Mouse (Mus musculus): ENCODE results near the gene Ube2n. TPM values are rescaled to one million over a fixed set of nuclear protein-coding genes. Genes with fewer than 3 reads are reported as not detected.
A peak's percentile ranks its signal among the peaks of the same experiment; 100 is the strongest.

The Ube2n gene
- polyA plus RNA-seq, 1 experiment from 2014 or later = 277 TPM

GRCm38 (mm10) chr10:95532916-95533315, 18.0 kb downstream of the Ube2n start:
- H3K9ac ChIP-seq (ENCODE audit: low read depth, low read length) = no peak overlapping the region
- DNase-seq (ENCODE audit: low spot score) = no peak
- H3K27ac ChIP-seq = 0 out of 2 replicates have a peak overlapping the region, but pooled peaks have one; percentile 54
- WGBS = 86% methylated on average over 5 of the region's 5 CpGs
- H3K4me3 ChIP-seq (replicated peaks; ENCODE audit: low read depth, low read length) = no peak overlapping the region
- TF ChIP-seq CTCF (IDR thresholded peaks at IDR 0.05; ENCODE audit: low read depth) = no peak
- ATAC-seq (replicated peaks; ENCODE audit: low FRiP score, low read depth) = no peak
- H3K4me2 ChIP-seq (ENCODE audit: low read length) = no peak overlapping the region
- no peaks in the 10 kb centered on the region for H3K27me3 ChIP-seq (ENCODE audit: insufficient read depth, low read length)
- H3K9me3 ChIP-seq (replicated peaks; ENCODE audit: low read length) = no peaks in the 10 kb centered on the region
- H3K4me1 ChIP-seq (replicated peaks; ENCODE audit: insufficient read depth, low read length) = peaks cover 7% of the 10 kb centered on the region; the same call in 1 of the 2 replicates
- no peaks in the 10 kb centered on the region for H3K36me3 ChIP-seq (ENCODE audit: insufficient read depth, low read length)

- H3K9ac ChIP-seq (ENCODE audit: low read depth, low read length) = no peak overlapping the region
- no peak overlapping the region for H3K4me2 ChIP-seq (ENCODE audit: low read length)
- no peak overlapping the region for H3K4me3 ChIP-seq (replicated peaks; ENCODE audit: low read depth, low read length)
- no peak for TF ChIP-seq CTCF (IDR thresholded peaks at IDR 0.05; ENCODE audit: low read depth)
- no peaks in the 10 kb centered on the region for H3K36me3 ChIP-seq (ENCODE audit: insufficient read depth, low read length)
- 78% methylated on average over 7 of the region's 7 CpGs for WGBS
- H3K4me1 ChIP-seq (replicated peaks; ENCODE audit: insufficient read depth, low read length) = peaks cover 7% of the 10 kb centered on the region; the same call in 1 of the 2 replicates
- H3K9me3 ChIP-seq (replicated peaks; ENCODE audit: low read length) = no peaks in the 10 kb centered on the region
- no peak for ATAC-seq (replicated peaks; ENCODE audit: low FRiP score, low read depth)
- peak overlapping the region; percentile 54; the same call in 1 of the 2 replicates for H3K27ac ChIP-seq
- H3K27me3 ChIP-seq (ENCODE audit: insufficient read depth, low read length) = no peaks in the 10 kb centered on the region
- DNase-seq (ENCODE audit: low spot score) = no peak
These were observed 18.4 kb downstream of the Ube2n start for GRCm38 (mm10) chr10:95533382-95533781.

DNA sequence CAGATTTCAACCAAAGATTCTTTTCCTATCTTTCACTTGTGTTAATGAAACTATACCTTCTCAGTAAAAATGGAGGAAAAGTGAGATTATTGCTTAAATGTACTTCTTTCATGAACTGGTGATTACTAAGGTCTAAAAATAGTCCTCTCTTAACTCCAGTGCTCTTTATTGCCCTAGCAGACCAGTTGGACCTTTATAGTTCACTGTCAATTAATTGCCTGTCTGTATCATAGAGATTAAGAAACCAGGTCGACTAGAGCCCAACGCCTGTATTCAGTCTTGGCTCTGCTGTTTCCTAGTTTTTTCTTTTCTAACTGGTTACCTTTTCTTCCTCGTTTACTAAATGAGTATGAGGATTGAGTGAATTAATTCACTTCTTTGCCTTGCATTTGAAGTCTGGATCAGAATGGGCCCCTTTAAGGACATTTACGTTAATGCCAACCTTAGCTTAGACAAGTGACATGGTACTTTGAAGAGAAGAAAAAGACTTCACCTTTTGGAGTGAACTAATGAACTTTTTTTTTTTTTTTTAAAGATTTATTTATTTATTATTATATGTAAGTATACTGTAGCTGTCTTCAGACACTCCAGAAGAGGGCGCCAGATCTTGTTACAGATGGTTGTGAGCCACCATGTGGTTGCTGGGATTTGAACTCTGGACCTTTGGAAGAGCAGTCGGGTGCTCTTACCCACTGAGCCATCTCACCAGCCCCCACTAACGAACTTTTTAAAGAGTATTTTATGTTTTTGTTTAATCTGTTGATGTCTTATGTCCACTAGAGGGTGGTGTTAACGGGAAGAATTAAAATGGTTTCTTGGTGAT, 20.7 kb downstream of the Ube2n start:
- WGBS = 92% methylated on average over 8 of the region's 8 CpGs
- DNase-seq (ENCODE audit: low spot score) (no peak), ATAC-seq (replicated peaks; ENCODE audit: low FRiP score, low read depth) (no peak)
- Histone ChIP-seq H3K36me3 (ENCODE audit: insufficient read depth, low read length) (no peaks in the 10 kb centered on the region), H3K4me3 (replicated peaks; ENCODE audit: low read depth, low read length) (no peak overlapping the region), H3K9me3 (replicated peaks; ENCODE audit: low read length) (no peaks in the 10 kb centered on the region), H3K4me2 (ENCODE audit: low read length) (no peak overlapping the region), H3K27ac (no peak overlapping the region), H3K4me1 (replicated peaks; ENCODE audit: insufficient read depth, low read length) (peaks cover 1% of the 10 kb centered on the region; the same call in 1 of the 2 replicates), H3K27me3 (ENCODE audit: insufficient read depth, low read length) (no peaks in the 10 kb centered on the region), H3K9ac (ENCODE audit: low read depth, low read length) (no peak overlapping the region)
- TF ChIP-seq CTCF (IDR thresholded peaks at IDR 0.05; ENCODE audit: low read depth) = peak; percentile 28

DNA sequence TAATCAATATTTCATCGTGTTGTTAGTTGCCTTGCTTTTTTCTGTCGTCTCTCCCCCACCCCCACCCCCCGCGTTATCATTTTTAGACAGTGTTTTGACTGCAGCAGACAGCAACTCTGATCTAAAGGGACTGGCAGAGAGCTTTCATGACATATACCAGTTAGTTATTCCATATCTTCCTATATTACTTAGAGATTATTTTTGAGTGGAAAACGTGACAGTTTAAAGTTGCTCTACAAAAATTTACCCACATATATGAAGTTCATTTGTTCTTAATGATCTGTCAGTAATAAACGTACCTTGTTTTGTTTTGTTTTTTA, 21.2 kb downstream of the Ube2n start:
- no peak overlapping the region for H3K4me2 ChIP-seq (ENCODE audit: low read length)
- no peak overlapping the region for H3K4me3 ChIP-seq (replicated peaks; ENCODE audit: low read depth, low read length)
- no peaks in the 10 kb centered on the region for H3K4me1 ChIP-seq (replicated peaks; ENCODE audit: insufficient read depth, low read length)
- no peak overlapping the region for H3K27ac ChIP-seq
- no peak for DNase-seq (ENCODE audit: low spot score)
- H3K36me3 ChIP-seq (ENCODE audit: insufficient read depth, low read length) = no peaks in the 10 kb centered on the region
- H3K9ac ChIP-seq (ENCODE audit: low read depth, low read length) = no peak overlapping the region
- no peak for TF ChIP-seq CTCF (IDR thresholded peaks at IDR 0.05; ENCODE audit: low read depth)
- WGBS = 87% methylated on average over 6 of the region's 6 CpGs
- ATAC-seq (replicated peaks; ENCODE audit: low FRiP score, low read depth) = no peak
- no peaks in the 10 kb centered on the region for H3K27me3 ChIP-seq (ENCODE audit: insufficient read depth, low read length)
- no peaks in the 10 kb centered on the region for H3K9me3 ChIP-seq (replicated peaks; ENCODE audit: low read length)

DNA sequence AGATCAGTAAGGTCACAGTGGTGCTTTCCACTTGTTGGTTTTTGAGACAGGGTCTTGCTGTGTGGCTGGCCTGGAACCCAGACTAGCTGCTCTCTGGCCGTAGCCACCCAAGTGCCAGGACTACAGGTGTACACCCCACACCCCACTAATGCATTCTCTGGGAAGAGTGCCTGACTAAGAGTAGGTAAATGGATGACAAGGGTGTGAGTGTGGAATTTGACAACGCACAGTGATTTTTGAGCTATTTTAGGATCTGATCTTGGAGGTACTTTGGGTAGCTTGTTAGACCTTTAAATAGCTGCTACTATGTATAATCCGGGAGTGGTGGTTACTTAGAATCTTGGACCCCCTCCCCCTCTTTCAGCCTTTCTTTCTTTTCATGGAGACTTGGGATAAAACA, 24.3 kb downstream of the Ube2n start:
- TF ChIP-seq CTCF (IDR thresholded peaks at IDR 0.05; ENCODE audit: low read depth) = no peak
- DNase-seq (ENCODE audit: low spot score) (no peak), ATAC-seq (replicated peaks; ENCODE audit: low FRiP score, low read depth) (no peak)
- H3K9me3 ChIP-seq (replicated peaks; ENCODE audit: low read length) = no peaks in the 10 kb centered on the region
- no peaks in the 10 kb centered on the region for H3K4me1 ChIP-seq (replicated peaks; ENCODE audit: insufficient read depth, low read length)
- no peak overlapping the region for H3K27ac ChIP-seq
- no peaks in the 10 kb centered on the region for H3K27me3 ChIP-seq (ENCODE audit: insufficient read depth, low read length)
- WGBS = 80% methylated on average over 3 of the region's 3 CpGs
- no peak overlapping the region for H3K4me3 ChIP-seq (replicated peaks; ENCODE audit: low read depth, low read length)
- H3K4me2 ChIP-seq (ENCODE audit: low read length) = no peak overlapping the region
- H3K9ac ChIP-seq (ENCODE audit: low read depth, low read length) = no peak overlapping the region
- H3K36me3 ChIP-seq (ENCODE audit: insufficient read depth, low read length) = 0 out of 2 replicates have a peak, but pooled peaks cover 6% of the 10 kb centered on the region

DNA sequence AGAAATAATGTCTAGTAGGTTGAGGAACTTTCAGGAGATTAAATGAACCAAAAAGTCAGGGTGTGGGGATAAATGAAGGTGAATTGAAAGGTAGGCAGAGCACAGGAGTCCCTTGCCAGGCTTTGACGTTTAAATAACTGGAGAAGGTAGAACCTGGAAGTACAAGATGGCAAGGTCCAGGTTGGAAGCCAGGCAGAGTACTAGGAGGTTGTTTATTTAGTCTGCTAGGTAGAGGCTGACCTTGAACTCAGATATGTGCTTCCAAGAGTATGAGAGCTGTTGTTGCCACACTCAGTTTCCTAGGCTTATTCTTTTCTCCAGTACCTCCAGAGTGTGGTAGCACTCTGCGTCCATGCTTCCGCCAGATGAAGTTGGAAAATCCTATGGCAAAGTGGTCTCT, 24.9 kb downstream of the Ube2n start:
- no peak for TF ChIP-seq CTCF (IDR thresholded peaks at IDR 0.05; ENCODE audit: low read depth)
- no peak for DNase-seq (ENCODE audit: low spot score)
- Histone ChIP-seq H3K9me3 (replicated peaks; ENCODE audit: low read length) (no peaks in the 10 kb centered on the region), H3K4me2 (ENCODE audit: low read length) (no peak overlapping the region), H3K4me1 (replicated peaks; ENCODE audit: insufficient read depth, low read length) (no peaks in the 10 kb centered on the region), H3K9ac (ENCODE audit: low read depth, low read length) (no peak overlapping the region), H3K36me3 (ENCODE audit: insufficient read depth, low read length) (peaks cover 9% of the 10 kb centered on the region; the same call in 1 of the 2 replicates), H3K27ac (no peak overlapping the region), H3K4me3 (replicated peaks; ENCODE audit: low read depth, low read length) (no peak overlapping the region), H3K27me3 (ENCODE audit: insufficient read depth, low read length) (no peaks in the 10 kb centered on the region)
- whole genome bisulfite sequencing = 91% methylated on average over 3 of the region's 3 CpGs
- no peak for ATAC-seq (replicated peaks; ENCODE audit: low FRiP score, low read depth)
